Mouse (Mus musculus): ENCODE data around the gene Tmtc4. TPM values are rescaled to one million over a fixed set of nuclear protein-coding genes. Genes with fewer than 3 reads are reported as not detected.

Tmtc4 gene
- polyA plus RNA-seq, 1 experiment, result 8.4 TPM

DNA sequence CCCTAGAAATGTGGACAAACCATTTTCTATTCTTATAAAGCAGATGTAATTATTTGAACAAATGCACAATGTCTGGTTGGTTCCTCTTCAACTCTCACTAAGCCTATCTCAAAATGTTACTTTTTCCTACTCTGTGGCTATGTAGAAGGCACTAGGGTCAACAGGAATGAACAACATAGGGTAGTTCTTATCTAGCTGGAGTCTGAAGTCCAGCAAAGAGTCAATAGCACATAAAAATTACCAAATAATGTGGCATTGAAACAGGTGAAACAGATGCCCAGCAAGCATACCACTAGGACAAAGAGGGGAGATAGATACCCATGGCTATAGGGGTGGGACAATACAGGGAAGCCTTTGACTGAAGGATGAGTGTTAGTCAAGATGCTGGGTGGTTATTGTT lies 72.6 kb downstream of the Tmtc4 start:
- no peaks in the 10 kb centered on the region for H3K27me3 ChIP-seq (ENCODE audit: control insufficient read depth, insufficient read depth, low read length)
- no peak for DNase-seq
- TF ChIP-seq POLR2A (IDR thresholded peaks at IDR 0.05; ENCODE audit: control insufficient read depth, extremely low read depth, insufficient read depth, low read length, poor library complexity) (no peak), CTCF (IDR thresholded peaks at IDR 0.05; ENCODE audit: borderline replicate concordance, control insufficient read depth, extremely low read depth, insufficient read depth, low read length, poor library complexity) (no peak)
- H3K27ac ChIP-seq (ENCODE audit: control insufficient read depth, insufficient read depth, low read length), result no peak overlapping the region
- H3K36me3 ChIP-seq (ENCODE audit: control insufficient read depth, insufficient read depth, low read length), result no peaks in the 10 kb centered on the region
- H3K4me1 ChIP-seq (replicated peaks; ENCODE audit: control insufficient read depth, insufficient read depth, low read length), result no peaks in the 10 kb centered on the region; the same call in 1 of the 2 replicates
- no peak overlapping the region for H3K4me3 ChIP-seq (ENCODE audit: control insufficient read depth, insufficient read depth, low read length)

DNA sequence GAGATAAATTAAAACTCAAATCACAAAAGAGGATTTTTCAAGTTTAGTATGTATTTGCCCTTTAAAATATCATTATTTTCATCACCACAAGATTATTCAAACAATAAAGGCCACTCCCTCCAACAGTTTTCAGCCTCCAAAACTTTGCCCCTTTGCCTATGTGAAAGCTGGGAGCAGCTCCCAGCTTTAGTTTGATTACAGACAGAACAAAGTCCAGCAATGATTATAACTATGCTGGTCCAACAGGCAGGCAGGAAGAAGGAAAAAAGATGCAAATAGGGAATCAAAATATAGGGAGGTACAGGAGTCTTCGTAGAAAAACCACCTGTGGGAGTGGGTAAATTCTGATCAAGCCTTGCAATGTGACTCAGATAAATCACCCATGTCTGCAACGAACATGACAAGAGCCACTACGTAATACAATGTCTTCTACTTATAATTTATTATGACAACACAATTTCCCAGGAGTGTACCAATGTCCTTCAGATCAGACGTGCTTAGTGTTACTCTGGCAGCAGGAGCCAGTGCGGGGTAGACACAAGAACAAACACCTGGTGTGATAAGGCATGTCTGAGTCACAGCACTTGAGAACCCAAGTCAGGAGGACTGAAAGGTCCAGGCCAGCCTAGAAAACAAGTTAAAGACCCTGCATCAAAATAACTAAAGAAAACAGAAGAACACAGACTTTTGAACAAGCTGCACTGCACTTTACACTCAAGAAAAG lies 74.3 kb downstream of the Tmtc4 start:
- no peak for TF ChIP-seq POLR2A (IDR thresholded peaks at IDR 0.05; ENCODE audit: control insufficient read depth, extremely low read depth, insufficient read depth, low read length, poor library complexity)
- no peak for TF ChIP-seq CTCF (IDR thresholded peaks at IDR 0.05; ENCODE audit: borderline replicate concordance, control insufficient read depth, extremely low read depth, insufficient read depth, low read length, poor library complexity)
- no peaks in the 10 kb centered on the region; the same call in 1 of the 2 replicates for H3K4me1 ChIP-seq (replicated peaks; ENCODE audit: control insufficient read depth, insufficient read depth, low read length)
- H3K27me3 ChIP-seq (ENCODE audit: control insufficient read depth, insufficient read depth, low read length), result no peaks in the 10 kb centered on the region
- DNase-seq, result no peak
- 93% methylated on average over 5 of the region's 5 CpGs for WGBS
- H3K36me3 ChIP-seq (ENCODE audit: control insufficient read depth, insufficient read depth, low read length), result no peaks in the 10 kb centered on the region
- H3K4me3 ChIP-seq (ENCODE audit: control insufficient read depth, insufficient read depth, low read length), result no peak overlapping the region
- no peak overlapping the region for H3K27ac ChIP-seq (ENCODE audit: control insufficient read depth, insufficient read depth, low read length)

DNA sequence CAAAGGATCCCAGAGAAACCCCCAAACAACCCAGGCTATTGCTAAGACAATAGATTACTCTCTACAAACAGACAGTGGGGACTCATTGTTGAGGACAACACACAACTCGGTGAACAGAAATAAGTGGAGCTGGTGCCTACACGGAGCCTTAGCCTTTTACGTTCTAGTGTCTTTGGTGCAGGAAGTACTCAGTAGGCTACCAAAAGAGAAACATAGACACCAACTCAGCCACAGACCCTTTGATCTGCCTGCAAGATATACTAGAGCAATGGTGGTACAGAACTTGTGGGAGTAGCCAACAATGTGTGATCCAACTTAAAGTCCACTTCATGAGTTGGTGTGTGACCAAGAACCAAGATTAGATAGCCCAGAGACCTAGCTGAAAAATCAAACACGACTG lies 75.8 kb downstream of the Tmtc4 start:
- DNase-seq, result peak; percentile 6
- 57% methylated on average over 4 of the region's 4 CpGs for WGBS
- Histone ChIP-seq H3K36me3 (ENCODE audit: control insufficient read depth, insufficient read depth, low read length) (no peaks in the 10 kb centered on the region), H3K27ac (ENCODE audit: control insufficient read depth, insufficient read depth, low read length) (no peak overlapping the region), H3K4me1 (replicated peaks; ENCODE audit: control insufficient read depth, insufficient read depth, low read length) (no peaks in the 10 kb centered on the region; the same call in 1 of the 2 replicates), H3K4me3 (ENCODE audit: control insufficient read depth, insufficient read depth, low read length) (no peak overlapping the region), H3K27me3 (ENCODE audit: control insufficient read depth, insufficient read depth, low read length) (no peaks in the 10 kb centered on the region)
- no peak for TF ChIP-seq POLR2A (IDR thresholded peaks at IDR 0.05; ENCODE audit: control insufficient read depth, extremely low read depth, insufficient read depth, low read length, poor library complexity)
- no peak for TF ChIP-seq CTCF (IDR thresholded peaks at IDR 0.05; ENCODE audit: borderline replicate concordance, control insufficient read depth, extremely low read depth, insufficient read depth, low read length, poor library complexity)

DNA sequence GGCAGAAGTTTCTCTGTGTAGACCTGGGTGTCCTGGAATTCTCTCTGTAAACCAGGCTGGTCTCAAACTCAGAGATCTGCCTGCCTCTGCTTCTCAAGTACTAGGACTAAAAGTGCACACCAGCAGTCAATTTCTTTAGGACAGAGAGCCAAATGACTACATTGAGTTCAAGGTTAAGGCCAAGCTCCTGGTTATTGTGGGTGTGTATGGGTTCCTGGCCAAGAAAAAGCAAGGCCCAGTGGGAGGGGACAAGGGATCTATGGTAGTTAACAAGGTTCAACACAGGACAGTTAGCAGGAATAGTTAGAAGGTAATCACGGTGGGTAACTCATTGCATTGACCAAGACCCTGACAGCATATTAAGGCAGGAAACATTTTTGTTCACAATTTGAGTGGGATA lies 78.8 kb downstream of the Tmtc4 start:
- Histone ChIP-seq H3K36me3 (ENCODE audit: control insufficient read depth, insufficient read depth, low read length) (no peaks in the 10 kb centered on the region), H3K4me1 (replicated peaks; ENCODE audit: control insufficient read depth, insufficient read depth, low read length) (peaks cover 9% of the 10 kb centered on the region), H3K27me3 (ENCODE audit: control insufficient read depth, insufficient read depth, low read length) (no peaks in the 10 kb centered on the region), H3K27ac (ENCODE audit: control insufficient read depth, insufficient read depth, low read length) (no peak overlapping the region), H3K4me3 (ENCODE audit: control insufficient read depth, insufficient read depth, low read length) (no peak overlapping the region)
- DNase-seq, result no peak
- 100% methylated on average over 1 of the region's 1 CpGs for WGBS
- TF ChIP-seq CTCF (IDR thresholded peaks at IDR 0.05; ENCODE audit: borderline replicate concordance, control insufficient read depth, extremely low read depth, insufficient read depth, low read length, poor library complexity) (no peak), POLR2A (IDR thresholded peaks at IDR 0.05; ENCODE audit: control insufficient read depth, extremely low read depth, insufficient read depth, low read length, poor library complexity) (no peak)

DNA sequence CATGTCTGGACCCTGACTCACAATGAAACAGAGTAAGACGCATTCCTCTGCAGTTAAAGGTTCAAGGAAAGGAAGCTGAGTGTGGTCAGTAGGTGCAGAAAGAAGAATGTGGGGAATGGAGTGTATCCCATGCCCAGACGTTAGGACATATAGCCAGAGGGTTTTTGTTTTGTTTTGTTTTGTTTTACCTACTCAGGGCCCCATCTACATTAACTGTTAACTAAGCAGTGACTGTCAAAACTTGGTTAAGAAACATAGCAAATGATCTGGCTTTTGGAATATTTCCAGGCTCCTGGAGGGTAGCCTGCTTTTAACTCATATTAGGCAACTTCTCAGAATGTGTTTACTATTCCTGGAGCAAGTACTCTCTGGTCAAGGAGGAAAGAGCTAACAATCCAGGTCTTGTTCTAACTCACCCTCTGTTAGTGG lies 79.9 kb downstream of the Tmtc4 start:
- Histone ChIP-seq H3K4me1 (replicated peaks; ENCODE audit: control insufficient read depth, insufficient read depth, low read length) (peaks cover 9% of the 10 kb centered on the region), H3K36me3 (ENCODE audit: control insufficient read depth, insufficient read depth, low read length) (no peaks in the 10 kb centered on the region), H3K27ac (ENCODE audit: control insufficient read depth, insufficient read depth, low read length) (no peak overlapping the region), H3K27me3 (ENCODE audit: control insufficient read depth, insufficient read depth, low read length) (no peaks in the 10 kb centered on the region), H3K4me3 (ENCODE audit: control insufficient read depth, insufficient read depth, low read length) (no peak overlapping the region)
- TF ChIP-seq CTCF (IDR thresholded peaks at IDR 0.05; ENCODE audit: borderline replicate concordance, control insufficient read depth, extremely low read depth, insufficient read depth, low read length, poor library complexity) (no peak), POLR2A (IDR thresholded peaks at IDR 0.05; ENCODE audit: control insufficient read depth, extremely low read depth, insufficient read depth, low read length, poor library complexity) (no peak)
- no peak for DNase-seq
- WGBS, result 95% methylated on average over 2 of the region's 2 CpGs

DNA sequence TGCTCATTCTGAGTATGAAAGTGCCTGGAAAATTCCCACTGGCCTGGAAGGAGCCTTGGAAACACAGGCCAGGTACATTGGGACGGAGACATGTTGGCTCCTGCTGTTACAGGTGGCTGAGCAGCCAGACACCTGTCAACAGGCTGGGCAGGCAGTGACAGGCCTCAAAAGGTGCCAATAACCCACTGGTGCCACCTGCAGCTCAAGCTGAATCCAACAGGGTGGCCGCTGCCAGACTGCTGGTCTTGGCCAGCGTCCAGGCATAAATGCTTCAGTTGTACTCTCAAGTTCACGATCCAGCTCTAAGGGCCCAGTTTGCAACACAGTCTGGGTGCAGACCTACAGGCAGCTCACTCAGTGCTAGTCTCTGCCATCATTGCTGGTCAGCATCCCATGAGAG lies 81.0 kb downstream of the Tmtc4 start:
- no peak overlapping the region for H3K4me3 ChIP-seq (ENCODE audit: control insufficient read depth, insufficient read depth, low read length)
- TF ChIP-seq POLR2A (IDR thresholded peaks at IDR 0.05; ENCODE audit: control insufficient read depth, extremely low read depth, insufficient read depth, low read length, poor library complexity) (no peak), CTCF (IDR thresholded peaks at IDR 0.05; ENCODE audit: borderline replicate concordance, control insufficient read depth, extremely low read depth, insufficient read depth, low read length, poor library complexity) (no peak)
- H3K27ac ChIP-seq (ENCODE audit: control insufficient read depth, insufficient read depth, low read length), result no peak overlapping the region
- peaks cover 9% of the 10 kb centered on the region for H3K4me1 ChIP-seq (replicated peaks; ENCODE audit: control insufficient read depth, insufficient read depth, low read length)
- DNase-seq, result peak; percentile 9
- WGBS, result 78% methylated on average over 4 of the region's 4 CpGs
- H3K36me3 ChIP-seq (ENCODE audit: control insufficient read depth, insufficient read depth, low read length), result no peaks in the 10 kb centered on the region
- H3K27me3 ChIP-seq (ENCODE audit: control insufficient read depth, insufficient read depth, low read length), result no peaks in the 10 kb centered on the region

All from thymus, adult 2 months (tissue).